Mouse (Mus musculus): Measurements from ENCODE around the gene Rrp1b. TPM values are rescaled to one million over a fixed set of nuclear protein-coding genes. Genes with fewer than 3 reads are reported as not detected.
A peak's percentile ranks its signal among the peaks of the same experiment; 100 is the strongest.

Rrp1b gene
- 21.0 TPM for polyA plus RNA-seq (2012; fragmentation: generic; extraction: Trizol)
- long read RNA-seq, experiment 1, partial matches to known transcripts = 0 of 2 reads
- long read RNA-seq, experiment 1, other reads (novel, unspliced or antisense) = 2 of 2 reads
- long read RNA-seq, experiment 2, partial matches to known transcripts = 2 of 8 reads
- long read RNA-seq, experiment 2, other reads (novel, unspliced or antisense) = 4 of 8 reads

DNA sequence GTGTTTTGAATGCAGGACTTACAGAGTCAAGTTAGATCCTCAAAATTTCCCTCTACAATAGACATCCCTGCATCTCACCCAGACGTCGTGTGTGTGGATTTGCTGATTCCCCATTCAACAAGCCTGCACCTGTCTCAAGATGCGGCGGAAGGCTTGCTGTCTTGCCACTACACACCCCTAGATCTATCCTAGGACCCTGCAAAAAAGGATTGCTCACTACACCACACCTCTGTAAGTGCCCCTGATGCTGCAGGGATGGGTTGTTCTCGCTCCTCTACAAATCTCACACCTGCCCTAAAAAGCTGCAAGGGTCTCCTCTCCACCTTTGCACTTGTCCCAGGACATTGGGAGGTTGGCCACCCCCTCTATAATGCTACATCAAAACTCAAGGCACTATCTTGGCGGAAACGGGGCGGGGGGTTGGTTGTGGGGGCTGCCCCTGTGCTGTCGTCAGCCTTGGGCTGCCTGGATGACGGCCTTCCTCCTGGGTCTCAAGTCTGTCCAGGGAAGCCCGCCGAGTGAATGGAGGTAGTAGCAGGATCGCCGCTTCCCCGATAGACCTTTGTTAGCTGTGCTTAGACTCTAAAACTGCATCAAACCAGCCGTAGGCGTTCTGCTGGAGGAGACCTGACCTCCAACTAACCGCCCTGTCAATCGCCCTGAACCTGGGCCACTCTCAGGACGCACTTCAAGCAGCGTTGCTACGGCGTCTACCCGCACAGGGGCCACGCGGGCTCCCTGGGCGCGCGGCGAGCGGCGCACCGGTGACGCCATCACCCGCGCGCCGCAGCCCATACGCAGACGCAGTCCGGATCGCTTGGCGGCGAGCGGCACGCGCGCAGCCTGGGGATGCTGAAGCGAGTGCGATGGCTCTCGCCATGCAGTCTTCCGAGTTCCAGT is at the start of gene Rrp1b, which contains the start of gene Hsf2bp:
TSS of gene Rrp1b (plus strand) at position 492 of the 900 bp plus-strand sequence.
TSS of gene Hsf2bp (minus strand) at position 741 of the 900 bp plus-strand sequence.
- Histone ChIP-seq H3K79me2 (ENCODE audit: control insufficient read depth, insufficient read depth) (peaks cover 51% of the 10 kb centered on the region), H3ac (ENCODE audit: control insufficient read depth, insufficient read length, low read depth) (peak within 1 kb of the TSS; percentile 90), H3K79me3 (ENCODE audit: low read depth) (peaks cover 44% of the 10 kb centered on the region), H3K27me3 (ENCODE audit: control insufficient read depth, insufficient read depth, insufficient read length) (no peaks in the 10 kb centered on the region), H3K4me3 (ENCODE audit: insufficient read depth, poor library complexity, severe bottlenecking) (peak within 1 kb of the TSS; percentile 91), H3K36me3 (ENCODE audit: control insufficient read depth, insufficient read depth) (peaks cover 24% of the 10 kb centered on the region)
- peak; percentile 97 for TF ChIP-seq MAX (IDR thresholded peaks at IDR 0.05)
- no peak for TF ChIP-seq USF1 (IDR thresholded peaks at IDR 0.05; ENCODE audit: low read depth)

DNA sequence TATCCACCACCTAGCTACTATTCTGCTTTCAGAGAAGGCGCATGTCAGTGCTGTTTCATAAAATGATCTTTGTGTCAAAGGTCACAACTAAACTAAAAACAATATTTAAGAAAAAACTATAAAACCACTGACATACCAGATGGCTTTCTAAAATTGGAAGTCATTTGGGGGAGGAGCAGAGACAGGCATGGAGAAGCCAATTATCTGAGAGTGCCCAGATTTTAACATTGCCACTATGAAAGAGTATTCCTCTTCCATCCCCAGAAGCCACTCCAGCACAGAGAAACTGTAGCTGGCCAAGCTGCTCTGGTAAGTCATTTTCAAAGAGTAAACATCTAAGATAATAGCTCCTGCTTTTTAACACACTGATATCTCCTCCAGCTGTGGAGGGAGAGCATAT is 49.0 kb upstream of the Rrp1b start:
- no peak for TF ChIP-seq MYOD1 (IDR thresholded peaks at IDR 0.05; ENCODE audit: control insufficient read depth, insufficient read length, low read depth)
- TF ChIP-seq MAX (IDR thresholded peaks at IDR 0.05) = no peak
- no peak for TF ChIP-seq USF1 (IDR thresholded peaks at IDR 0.05; ENCODE audit: low read depth)
- no peak for TF ChIP-seq CTCF (IDR thresholded peaks at IDR 0.05; ENCODE audit: control insufficient read depth, insufficient read depth, insufficient read length)
- no peak for TF ChIP-seq CEBPB (IDR thresholded peaks at IDR 0.05; ENCODE audit: low read depth)
- TF ChIP-seq FOSL1 (IDR thresholded peaks at IDR 0.05; ENCODE audit: insufficient read depth, low read length, poor library complexity, severe bottlenecking) = no peak
- TF ChIP-seq MYOG (IDR thresholded peaks at IDR 0.05; ENCODE audit: control insufficient read depth, extremely low read depth, insufficient read length) = no peak
- no peaks in the 10 kb centered on the region for H3K36me3 ChIP-seq (ENCODE audit: control insufficient read depth, insufficient read depth)

DNA sequence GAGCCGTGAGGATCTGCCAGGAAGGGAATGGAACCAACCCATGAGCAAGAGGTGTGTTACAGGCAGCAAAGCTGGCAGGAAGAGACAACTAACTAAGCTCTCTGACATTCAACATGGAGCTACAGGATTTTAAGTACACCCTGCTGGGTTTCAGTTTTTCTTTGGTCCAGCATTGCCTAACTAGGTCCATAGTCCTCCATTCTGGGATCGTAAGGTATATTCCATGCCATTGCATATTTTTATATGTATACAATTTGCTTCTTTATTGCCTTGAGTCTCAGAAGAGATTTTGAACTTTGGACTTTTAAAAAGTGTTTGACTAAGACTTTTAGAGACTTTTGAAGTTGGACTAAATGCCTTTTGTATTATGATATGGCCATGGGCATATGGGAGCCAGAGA is 46.9 kb upstream of the Rrp1b start:
- Histone ChIP-seq H3K4me3 (ENCODE audit: insufficient read depth, poor library complexity, severe bottlenecking) (no peak overlapping the region), H3K79me3 (ENCODE audit: low read depth) (no peaks in the 10 kb centered on the region), H3ac (ENCODE audit: control insufficient read depth, insufficient read length, low read depth) (no peak overlapping the region), H3K27me3 (ENCODE audit: control insufficient read depth, insufficient read depth, insufficient read length) (no peaks in the 10 kb centered on the region), H3K79me2 (ENCODE audit: control insufficient read depth, insufficient read depth) (no peaks in the 10 kb centered on the region), H3K36me3 (ENCODE audit: control insufficient read depth, insufficient read depth) (no peaks in the 10 kb centered on the region)
- TF ChIP-seq MYOG (IDR thresholded peaks at IDR 0.05; ENCODE audit: control insufficient read depth, extremely low read depth, insufficient read length) = no peak
- TF ChIP-seq MYOD1 (IDR thresholded peaks at IDR 0.05; ENCODE audit: control insufficient read depth, insufficient read length, low read depth) = no peak
- TF ChIP-seq USF1 (IDR thresholded peaks at IDR 0.05; ENCODE audit: low read depth) = no peak
- TF ChIP-seq MAX (IDR thresholded peaks at IDR 0.05) = no peak
- no peak for TF ChIP-seq CEBPB (IDR thresholded peaks at IDR 0.05; ENCODE audit: low read depth)
- no peak for TF ChIP-seq FOSL1 (IDR thresholded peaks at IDR 0.05; ENCODE audit: insufficient read depth, low read length, poor library complexity, severe bottlenecking)
- TF ChIP-seq CTCF (IDR thresholded peaks at IDR 0.05; ENCODE audit: control insufficient read depth, insufficient read depth, insufficient read length) = no peak

More for the DNA sequence above, 49.0 kb upstream of the Rrp1b start:
- H3K4me3 ChIP-seq (ENCODE audit: insufficient read depth, poor library complexity, severe bottlenecking) = no peak overlapping the region
- no peaks in the 10 kb centered on the region for H3K27me3 ChIP-seq (ENCODE audit: control insufficient read depth, insufficient read depth, insufficient read length)
- no peaks in the 10 kb centered on the region for H3K79me3 ChIP-seq (ENCODE audit: low read depth)
- H3ac ChIP-seq (ENCODE audit: control insufficient read depth, insufficient read length, low read depth) = no peak overlapping the region
- H3K79me2 ChIP-seq (ENCODE audit: control insufficient read depth, insufficient read depth) = no peaks in the 10 kb centered on the region

DNA sequence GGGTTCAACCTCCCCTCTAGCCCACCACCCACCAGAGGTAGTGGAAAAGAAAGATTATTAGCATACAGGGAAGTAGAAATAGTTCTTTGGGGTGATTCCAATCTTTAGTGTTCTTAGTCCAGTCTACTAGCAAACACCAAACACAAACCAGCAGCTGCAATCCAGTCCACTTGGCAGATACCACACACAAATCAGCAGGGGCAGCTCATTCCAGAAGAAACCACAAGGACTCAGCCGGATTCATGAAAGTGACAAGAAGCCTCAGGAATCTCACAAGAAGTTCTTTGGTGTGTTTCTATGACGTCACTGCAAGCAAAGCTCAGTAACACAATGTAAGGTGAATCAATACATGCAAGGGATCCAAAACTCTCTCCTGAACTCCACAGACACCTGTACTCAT is 43.9 kb upstream of the Rrp1b start:
- no peak overlapping the region for H3ac ChIP-seq (ENCODE audit: control insufficient read depth, insufficient read length, low read depth)
- H3K36me3 ChIP-seq (ENCODE audit: control insufficient read depth, insufficient read depth) = no peaks in the 10 kb centered on the region
- no peaks in the 10 kb centered on the region for H3K79me3 ChIP-seq (ENCODE audit: low read depth)
- H3K79me2 ChIP-seq (ENCODE audit: control insufficient read depth, insufficient read depth) = no peaks in the 10 kb centered on the region
- no peaks in the 10 kb centered on the region for H3K27me3 ChIP-seq (ENCODE audit: control insufficient read depth, insufficient read depth, insufficient read length)
- TF ChIP-seq MYOD1 (IDR thresholded peaks at IDR 0.05; ENCODE audit: control insufficient read depth, insufficient read length, low read depth) (peak; percentile 58), MYOG (IDR thresholded peaks at IDR 0.05; ENCODE audit: control insufficient read depth, extremely low read depth, insufficient read length) (no peak)
- H3K4me3 ChIP-seq (ENCODE audit: insufficient read depth, poor library complexity, severe bottlenecking) = no peak overlapping the region

DNA sequence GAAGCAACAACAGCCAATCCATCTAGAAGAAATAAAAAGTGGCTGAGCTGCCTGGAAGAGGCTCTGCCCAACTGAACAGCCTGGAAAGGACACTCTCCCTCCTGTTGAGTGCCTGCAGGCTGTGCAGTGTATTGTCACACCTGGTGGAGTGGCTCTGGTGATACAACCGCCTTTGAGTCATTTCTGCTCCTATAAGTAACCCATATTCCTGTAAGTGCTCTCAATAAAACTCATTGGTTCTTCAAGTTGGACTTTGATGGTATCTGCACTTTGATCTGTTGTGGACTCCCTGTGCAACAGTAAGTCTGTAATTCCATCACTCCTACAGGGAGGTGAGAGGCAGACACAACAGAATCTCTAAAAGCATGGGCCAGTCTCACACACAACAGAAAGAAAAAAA is 42.5 kb upstream of the Rrp1b start:
- no peak overlapping the region for H3K4me3 ChIP-seq (ENCODE audit: insufficient read depth, poor library complexity, severe bottlenecking)
- H3K27me3 ChIP-seq (ENCODE audit: control insufficient read depth, insufficient read depth, insufficient read length) = no peaks in the 10 kb centered on the region
- no peak overlapping the region for H3ac ChIP-seq (ENCODE audit: control insufficient read depth, insufficient read length, low read depth)
- no peaks in the 10 kb centered on the region for H3K79me2 ChIP-seq (ENCODE audit: control insufficient read depth, insufficient read depth)
- no peaks in the 10 kb centered on the region for H3K36me3 ChIP-seq (ENCODE audit: control insufficient read depth, insufficient read depth)
- no peaks in the 10 kb centered on the region for H3K79me3 ChIP-seq (ENCODE audit: low read depth)
- TF ChIP-seq FOSL1 (IDR thresholded peaks at IDR 0.05; ENCODE audit: insufficient read depth, low read length, poor library complexity, severe bottlenecking) (no peak), USF1 (IDR thresholded peaks at IDR 0.05; ENCODE audit: low read depth) (no peak), MYOD1 (IDR thresholded peaks at IDR 0.05; ENCODE audit: control insufficient read depth, insufficient read length, low read depth) (no peak), CTCF (IDR thresholded peaks at IDR 0.05; ENCODE audit: control insufficient read depth, insufficient read depth, insufficient read length) (no peak), CEBPB (IDR thresholded peaks at IDR 0.05; ENCODE audit: low read depth) (no peak), MYOG (IDR thresholded peaks at IDR 0.05; ENCODE audit: control insufficient read depth, extremely low read depth, insufficient read length) (no peak), MAX (IDR thresholded peaks at IDR 0.05) (no peak)
